Mouse (Mus musculus): Measurements from ENCODE around the gene Tekt3.

DNA sequence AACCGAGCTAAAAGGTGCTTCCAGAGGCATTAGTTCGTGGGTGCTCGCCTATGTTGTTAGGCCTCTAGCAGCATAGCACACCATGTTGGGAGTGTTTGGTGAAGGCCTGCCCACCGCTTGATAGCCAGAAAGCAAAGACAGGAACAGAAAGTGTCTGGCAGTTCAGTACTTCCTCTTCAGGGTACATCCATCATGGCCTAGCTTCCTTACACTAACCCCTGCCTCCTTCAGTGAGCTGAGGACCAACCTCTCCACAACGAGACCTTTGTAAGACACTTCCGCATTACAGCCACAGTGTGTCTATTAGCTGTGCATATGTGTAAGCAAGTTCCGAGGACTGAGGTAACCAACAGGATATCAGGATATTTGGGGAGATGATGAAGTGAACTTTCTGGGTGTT, 10.4 kb upstream of the Tekt3 start:
- TF ChIP-seq POLR2A (IDR thresholded peaks at IDR 0.05; ENCODE audit: low read depth, low read length) = no peak
- TF ChIP-seq CTCF (IDR thresholded peaks at IDR 0.05; ENCODE audit: extremely low read depth, insufficient read length, insufficient replicate concordance, low read depth, low read length) = no peak
